Mouse (Mus musculus) small intestine, adult 2 months (tissue): Measurements from ENCODE around the gene Ier5l. TPM values are rescaled to one million over a fixed set of nuclear protein-coding genes. Genes with fewer than 3 reads are reported as not detected.

Experiments used
- H3K27ac ChIP-seq: fragments of 200-500 bp; 2 replicates; pipeline ENCODE4 v1.5.1; 2012; ENCODE audit warnings: low read depth, low read length, control low read depth, inconsistent platforms; ENCODE audit not compliant: insufficient read depth
- H3K27me3 ChIP-seq: fragments of 200-500 bp; 2 replicates; pipeline ENCODE4 v1.6.1; 2012; ENCODE audit warnings: mild to moderate bottlenecking, moderate library complexity, low read length, inconsistent platforms; ENCODE audit not compliant: control insufficient read depth, insufficient read depth
- H3K36me3 ChIP-seq: fragments of 200-500 bp; 2 replicates; pipeline ENCODE4 v1.6.1; 2012; ENCODE audit warnings: mild to moderate bottlenecking, low read length, control low read depth, inconsistent platforms; ENCODE audit not compliant: control insufficient read depth, insufficient read depth
- H3K4me1 ChIP-seq: fragments of 200-500 bp; 2 replicates; pipeline ENCODE4 v1.6.1; 2012; ENCODE audit warnings: low read length, inconsistent platforms, mixed read lengths; ENCODE audit not compliant: control insufficient read depth, insufficient read depth, insufficient read length
- H3K4me3 ChIP-seq: fragments of 200-500 bp; 2 replicates; pipeline ENCODE4 v1.5.1; 2012; ENCODE audit warnings: low read depth, mild to moderate bottlenecking, control low read depth, inconsistent platforms, low read length, moderate library complexity
- CTCF ChIP-seq: fragments of 200-500 bp; IDR thresholded peaks from 2 replicates; pipeline ENCODE4 v1.5.1; 2012; ENCODE audit warnings: low read depth, mild to moderate bottlenecking, control low read depth, inconsistent platforms, low read length, moderate library complexity, mixed read lengths; ENCODE audit not compliant: insufficient replicate concordance, insufficient read length; ENCODE audit errors: extremely low read depth
- POLR2A ChIP-seq: fragments of 200-500 bp; IDR thresholded peaks from 2 replicates; pipeline ENCODE4 v1.6.1; 2012; ENCODE audit warnings: low read depth, mild to moderate bottlenecking, control low read depth, inconsistent platforms, low read length, moderate library complexity
- WGBS: fragments of 180-500 bp; shearing (Covaris S2); methylation state at CpG from one replicate; pipeline ENCODE4 v1.1.7; 2018; 5-methylcytosine and 5-hydroxymethylcytosine counted together
- polyA plus RNA-seq: library from polyadenylated mRNA; depleted of rRNA; stranded (reverse); fragments of >200 nt; gene quantifications from 2 replicates; pipeline ENCODE4 v1.2.3, GENCODE M21; 2012; rRNA removed

Gene Ier5l
- polyA plus RNA-seq = 11.5 and 13.4 TPM in 2 replicates

- no peaks in the 10 kb centered on the region for H3K27me3 ChIP-seq
- peaks cover 24% of the 10 kb centered on the region for H3K4me1 ChIP-seq
- under 1% methylated on average over 37 of the region's 37 CpGs for WGBS
- peak within 1 kb of the TSS; percentile 83 for H3K4me3 ChIP-seq
- peak within 1 kb of the TSS; percentile 48 for H3K27ac ChIP-seq
- TF ChIP-seq CTCF (no peak), POLR2A (peak; percentile 96)
- no peaks in the 10 kb centered on the region for H3K36me3 ChIP-seq
Measured at GRCm38 (mm10) chr2:30474039-30474438, at the start of gene Ier5l. TSS of gene Ier5l (minus strand) at chr2:30474219.

DNA sequence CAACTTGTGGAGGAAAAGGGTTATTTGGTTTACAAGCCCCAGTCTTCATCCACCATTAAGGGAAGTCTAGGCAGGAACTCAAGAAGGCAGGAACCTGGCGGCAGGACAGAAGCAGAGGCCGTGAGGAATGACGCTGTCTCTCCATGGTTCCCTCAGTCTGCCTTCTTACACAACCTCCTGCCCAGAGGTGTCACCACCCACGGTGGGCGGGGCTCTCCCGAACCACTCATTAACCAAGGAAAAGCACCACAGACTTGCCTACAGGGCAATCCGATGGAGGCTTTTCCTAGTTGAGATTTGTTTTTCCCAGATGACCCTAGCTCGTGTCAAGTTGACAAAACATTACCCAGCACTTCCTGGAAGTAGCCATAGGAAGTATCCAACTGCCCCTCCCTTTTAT, 49.7 kb upstream of the Ier5l start:
- 32% methylated on average over 8 of the region's 8 CpGs for WGBS
- Histone ChIP-seq H3K27me3 (no peaks in the 10 kb centered on the region), H3K4me3 (no peak overlapping the region), H3K27ac (no peak overlapping the region), H3K4me1 (peaks cover 12% of the 10 kb centered on the region), H3K36me3 (no peaks in the 10 kb centered on the region)
- TF ChIP-seq POLR2A = no peak
- TF ChIP-seq CTCF = no peak

DNA sequence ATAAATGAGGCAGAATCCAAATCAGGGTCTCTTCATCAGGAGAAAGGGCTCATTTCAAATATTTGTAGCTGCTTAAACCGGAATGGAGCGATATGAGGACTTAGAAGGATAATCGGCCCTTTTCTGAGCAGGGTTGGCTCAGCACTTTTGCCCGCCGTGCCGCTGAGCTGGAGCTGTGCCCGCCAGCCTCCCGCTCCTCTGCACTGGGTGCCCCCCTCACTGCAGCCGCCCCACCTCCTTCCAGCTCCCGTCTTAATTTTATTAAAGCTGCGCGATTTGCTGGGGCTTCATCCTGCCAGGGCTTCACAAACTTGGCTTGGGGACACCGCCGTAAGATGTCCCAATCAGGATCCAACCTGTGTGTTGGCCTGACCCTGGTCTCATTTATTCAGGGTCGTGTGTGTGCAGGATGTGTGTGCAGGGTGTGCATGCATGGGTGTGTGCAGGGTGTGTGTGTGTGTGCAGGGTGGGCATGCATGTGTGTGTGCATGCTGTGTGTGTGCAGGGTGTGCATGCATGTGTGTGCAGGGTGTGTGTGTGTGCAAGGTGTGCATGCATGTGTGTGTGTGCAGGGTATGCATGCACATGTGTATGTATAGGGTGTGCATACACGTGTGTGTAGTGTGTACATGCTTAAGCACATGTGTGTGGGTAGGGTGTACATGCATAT, 36.8 kb upstream of the Ier5l start:
- WGBS = 73% methylated on average over 16 of the region's 16 CpGs

GRCm38 (mm10) chr2:30507138-30507727, 33.2 kb upstream of the Ier5l start:
- TF ChIP-seq CTCF = no peak
- TF ChIP-seq POLR2A = no peak

More for the DNA sequence above, 36.8 kb upstream of the Ier5l start:
- no peak overlapping the region for H3K27ac ChIP-seq
- TF ChIP-seq POLR2A = no peak
- no peak overlapping the region for H3K4me3 ChIP-seq
- H3K27me3 ChIP-seq = no peaks in the 10 kb centered on the region
- H3K36me3 ChIP-seq = no peaks in the 10 kb centered on the region
- peaks cover 7% of the 10 kb centered on the region for H3K4me1 ChIP-seq

GRCm38 (mm10) chr2:30503677-30504621, 29.9 kb upstream of the Ier5l start:
- peaks cover 7% of the 10 kb centered on the region for H3K4me1 ChIP-seq
- H3K4me3 ChIP-seq = no peak overlapping the region
- H3K36me3 ChIP-seq = no peaks in the 10 kb centered on the region
- TF ChIP-seq CTCF = no peak
- no peak for TF ChIP-seq POLR2A
- H3K27ac ChIP-seq = no peak overlapping the region
- no peaks in the 10 kb centered on the region for H3K27me3 ChIP-seq
- WGBS = 53% methylated on average over 23 of the region's 23 CpGs

More at GRCm38 (mm10) chr2:30507138-30507727, 33.2 kb upstream of the Ier5l start:
- Histone ChIP-seq H3K36me3 (no peaks in the 10 kb centered on the region), H3K27ac (no peak overlapping the region), H3K4me1 (peaks cover 7% of the 10 kb centered on the region), H3K4me3 (no peak overlapping the region), H3K27me3 (no peaks in the 10 kb centered on the region)
- 35% methylated on average over 11 of the region's 11 CpGs for WGBS

DNA sequence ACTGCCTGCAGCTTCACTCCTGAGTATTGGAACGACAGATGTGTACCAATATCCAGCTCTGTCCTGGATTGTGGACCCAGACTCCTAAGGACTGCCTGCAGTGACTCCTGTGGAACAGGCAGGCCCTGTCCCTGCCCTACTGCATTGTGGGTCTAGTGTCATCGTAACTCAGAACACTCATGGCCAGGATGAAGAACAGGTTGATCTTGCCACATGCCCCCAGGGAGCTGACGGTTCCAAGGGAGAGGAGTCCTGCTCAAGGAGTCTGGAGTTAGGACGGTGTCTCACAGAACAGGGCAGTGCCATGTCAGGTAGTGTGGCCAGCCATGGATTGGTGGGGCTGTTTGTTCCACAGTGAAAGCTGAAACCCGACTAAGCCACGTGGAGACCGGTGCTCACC, 27.7 kb upstream of the Ier5l start:
- Histone ChIP-seq H3K36me3 (no peaks in the 10 kb centered on the region), H3K27me3 (no peaks in the 10 kb centered on the region), H3K4me1 (peaks cover under 1% of the 10 kb centered on the region; the same call in 1 of the 2 replicates), H3K27ac (no peak overlapping the region), H3K4me3 (no peak overlapping the region)
- 82% methylated on average over 7 of the region's 7 CpGs for WGBS
- TF ChIP-seq POLR2A (no peak), CTCF (no peak)
